Mouse (Mus musculus): ENCODE measurements at regions not wholly inside any gene's neighbourhood (a gene's known extent, or its start where the extent isn't known, plus 50 kb on each side); places are given as distances from the start of the nearest gene placed in this dataset.
"Not testable (repeated sequence)": the region's sequence is repeated elsewhere in the genome, so short reads cannot be mapped to it uniquely, and the experiment has no call there.

DNA sequence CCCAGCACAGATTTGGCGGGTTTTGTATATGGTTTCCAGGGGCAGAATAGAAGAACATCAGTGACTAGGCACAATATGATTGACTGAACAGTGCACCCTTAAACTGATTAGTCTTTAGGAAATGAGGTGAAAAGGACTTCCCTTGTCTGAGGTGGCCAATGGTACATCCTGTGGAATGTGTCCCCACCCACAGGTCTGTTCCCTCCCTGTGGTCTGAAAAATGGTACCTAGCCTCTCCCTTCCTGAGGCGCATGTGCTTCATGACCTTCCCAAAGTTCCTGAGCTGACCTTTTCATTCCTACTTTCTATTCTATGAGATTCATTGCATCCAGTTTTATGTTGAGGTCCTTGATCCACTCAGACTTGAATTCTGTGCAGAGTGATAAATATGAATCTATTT lies 76.0 kb downstream of the Zfp97 start:
- not testable (repeated sequence) for H3K4me3 ChIP-seq (replicated peaks); ATAC-seq (ENCODE audit: insufficient read depth); H3K9ac ChIP-seq; H3K4me1 ChIP-seq (replicated peaks); H3K27me3 ChIP-seq; H3K4me2 ChIP-seq; H3K36me3 ChIP-seq (replicated peaks); H3K9me3 ChIP-seq (replicated peaks); H3K27ac ChIP-seq (replicated peaks)
- WGBS (ENCODE audit: insufficient replicate concordance), result 84% methylated on average over 2 of the region's 2 CpGs

DNA sequence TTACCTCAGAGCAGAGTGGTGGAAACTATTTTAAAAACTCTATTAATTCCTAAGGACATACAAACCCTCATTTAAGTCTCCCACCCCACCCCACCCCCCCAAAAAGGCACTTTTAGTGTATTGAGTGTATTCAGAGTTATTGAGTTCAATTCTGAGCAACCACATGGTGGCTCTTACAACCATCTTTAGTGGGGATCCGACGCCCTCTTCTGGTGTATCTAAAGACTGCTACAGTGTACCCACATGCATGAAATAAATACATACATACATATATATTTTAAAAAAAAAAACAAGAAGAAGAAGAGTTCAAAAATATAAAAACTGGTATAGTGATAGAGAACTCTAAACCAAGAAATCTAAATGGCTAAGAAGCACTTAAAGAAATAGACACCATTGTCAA lies 107.9 kb downstream of the Zfp97 start:
- H3K4me2 ChIP-seq, result no peak overlapping the region
- no peak overlapping the region for H3K9ac ChIP-seq
- no peaks in the 10 kb centered on the region for H3K9me3 ChIP-seq (replicated peaks)
- no peaks in the 10 kb centered on the region for H3K4me1 ChIP-seq (replicated peaks)
- no peak for ATAC-seq (ENCODE audit: insufficient read depth)
- H3K4me3 ChIP-seq (replicated peaks), result no peak overlapping the region
- no peak overlapping the region for H3K27ac ChIP-seq (replicated peaks)
- 15% methylated on average over 2 of the region's 2 CpGs for WGBS (ENCODE audit: insufficient replicate concordance)
- H3K36me3 ChIP-seq (replicated peaks), result no peaks in the 10 kb centered on the region
- no peaks in the 10 kb centered on the region for H3K27me3 ChIP-seq

DNA sequence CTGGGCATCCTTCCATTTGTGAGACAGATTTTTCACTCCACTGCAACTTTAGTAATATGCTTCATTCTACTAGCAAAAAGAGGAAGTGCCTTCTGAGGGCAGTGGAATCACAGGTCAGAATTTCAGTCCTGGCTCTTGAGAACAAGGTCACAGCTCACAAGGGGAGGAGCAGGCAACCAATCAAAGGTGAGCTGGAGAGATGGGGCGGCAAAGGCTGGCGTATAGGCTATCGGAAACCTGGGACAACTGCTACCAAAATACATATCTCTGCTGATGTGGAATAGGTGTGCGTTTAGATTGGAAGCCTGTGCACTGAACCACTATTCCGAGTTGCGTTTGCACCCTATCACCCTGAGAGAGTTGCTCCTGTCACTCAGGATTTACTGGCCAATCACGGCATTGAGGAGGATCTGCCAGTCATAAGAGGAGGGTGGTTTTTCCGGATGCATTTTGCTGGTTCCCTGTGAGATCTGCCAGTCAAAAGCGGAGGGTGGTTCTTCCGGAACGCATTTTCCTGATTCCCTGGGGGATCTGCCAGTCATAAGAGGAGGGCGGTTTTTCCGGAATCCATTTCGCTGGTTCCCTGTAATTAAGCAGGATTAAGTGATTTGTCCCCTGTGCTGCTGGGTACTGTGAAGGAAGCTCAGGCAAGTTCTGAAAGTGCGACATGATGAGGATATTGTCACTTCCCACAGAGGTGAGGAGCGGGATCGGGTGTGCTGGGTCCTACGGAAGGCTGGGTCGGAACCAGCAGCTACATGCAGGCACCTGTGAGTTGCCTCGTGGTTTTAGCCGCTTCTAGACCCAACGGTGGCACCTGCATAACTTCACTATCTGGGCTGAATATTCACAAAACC lies 113.3 kb downstream of the Zfp97 start:
- peak overlapping the region; percentile 63 for H3K4me3 ChIP-seq (replicated peaks)
- WGBS (ENCODE audit: insufficient replicate concordance), result under 1% methylated on average over 21 of the region's 22 CpGs
- H3K27ac ChIP-seq (replicated peaks), result peak overlapping the region; percentile 78
- not testable (repeated sequence) for H3K27me3 ChIP-seq; H3K36me3 ChIP-seq (replicated peaks); H3K4me1 ChIP-seq (replicated peaks); H3K9me3 ChIP-seq (replicated peaks)
- peak overlapping the region; percentile 70 for H3K4me2 ChIP-seq
- H3K9ac ChIP-seq, result peak overlapping the region; percentile 52
- peak; percentile 99 for ATAC-seq (ENCODE audit: insufficient read depth)

DNA sequence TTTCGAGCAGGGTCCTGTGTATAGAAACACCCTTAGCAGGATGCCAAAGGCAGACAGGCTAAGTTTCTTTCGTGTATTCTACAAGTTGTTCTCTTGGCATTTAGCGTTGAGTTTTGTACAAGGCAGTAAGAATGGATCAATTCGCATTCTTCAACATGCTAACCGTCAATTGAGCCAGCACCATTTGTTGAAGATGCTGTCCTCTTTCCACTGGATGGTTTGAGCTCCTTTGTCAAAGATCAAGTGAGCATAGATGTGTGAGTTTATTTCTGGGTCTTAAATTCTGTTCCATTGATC lies 113.9 kb downstream of the Zfp97 start:
- ATAC-seq (ENCODE audit: insufficient read depth); H3K27me3 ChIP-seq; H3K36me3 ChIP-seq (replicated peaks); H3K4me1 ChIP-seq (replicated peaks); H3K9me3 ChIP-seq (replicated peaks): not testable (repeated sequence)
- Histone ChIP-seq H3K4me3 (replicated peaks) (peak overlapping the region; percentile 63), H3K27ac (replicated peaks) (peak overlapping the region; percentile 55), H3K4me2 (peak overlapping the region; percentile 70), H3K9ac (peak overlapping the region; percentile 52)
- 0% methylated on average over 5 of the region's 5 CpGs for WGBS (ENCODE audit: insufficient replicate concordance)

Measured in liver, embryonic 15.5 days (tissue).